Mouse (Mus musculus) kidney, postnatal 0 days (tissue): Measurements from ENCODE around the gene Ubash3b. TPM values are rescaled to one million over a fixed set of nuclear protein-coding genes. Genes with fewer than 3 reads are reported as not detected.

ENCODE experiments used
- ATAC-seq: fragments of 200-750 bp; cut with Nextera tagmentation; replicated peaks from 2 replicates; pipeline ENCODE4 v1.8.0; 2017; ENCODE audit warnings: low read depth, moderate number of reproducible peaks, moderate TSS enrichment, moderate library complexity; ENCODE audit not compliant: low FRiP score
- DNase-seq: peaks from one replicate; pipeline ENCODE4 v3.0.0-alpha.2; 2016; ENCODE audit warnings: low spot score
- H3K27ac ChIP-seq: fragments of 300-500 bp; sonication (generic); 2 replicates; pipeline ENCODE4 v1.5.1; 2014; ENCODE audit warnings: mild to moderate bottlenecking
- H3K27me3 ChIP-seq: fragments of 300-500 bp; sonication (generic); 2 replicates; pipeline ENCODE4 v1.6.1; 2014; ENCODE audit warnings: low read length, mixed read lengths; ENCODE audit not compliant: insufficient read depth
- H3K36me3 ChIP-seq: fragments of 300-500 bp; sonication (generic); 2 replicates; pipeline ENCODE4 v1.6.1; 2014; ENCODE audit warnings: low read length, mixed read lengths; ENCODE audit not compliant: insufficient read depth
- H3K4me1 ChIP-seq: fragments of 300-500 bp; sonication (generic); replicated peaks from 2 replicates; pipeline ENCODE4 v1.6.1; 2014; ENCODE audit warnings: antibody characterized with exemption, low read length, mixed read lengths; ENCODE audit not compliant: insufficient read depth
- H3K4me2 ChIP-seq: fragments of 300-500 bp; sonication (generic); 2 replicates; pipeline ENCODE4 v1.6.1; 2014; ENCODE audit warnings: mild to moderate bottlenecking, low read length, moderate library complexity, mixed read lengths
- H3K4me3 ChIP-seq: fragments of 300-500 bp; sonication (generic); replicated peaks from 2 replicates; pipeline ENCODE4 v1.5.1; 2014; ENCODE audit warnings: low read depth, low read length
- H3K9ac ChIP-seq: fragments of 300-500 bp; sonication (generic); 2 replicates; pipeline ENCODE4 v1.6.1; 2014; ENCODE audit warnings: low read depth, low read length
- H3K9me3 ChIP-seq: fragments of 300-500 bp; sonication (generic); replicated peaks from 2 replicates; pipeline ENCODE4 v1.6.1; 2016; ENCODE audit warnings: low read length, inconsistent platforms, mixed read lengths
- CTCF ChIP-seq: IDR thresholded peaks from 2 replicates; pipeline ENCODE4 v1.5.1; 2016; ENCODE audit warnings: antibody characterized with exemption, low read depth, mild to moderate bottlenecking, moderate library complexity
- WGBS: fragments of 180-500 bp; shearing (Covaris S2); extraction: QIAGEN DNeasy Blood & Tissue Kit; methylation state at CpG from one replicate; pipeline ENCODE4 v1.1.7; 2014; 5-methylcytosine and 5-hydroxymethylcytosine counted together
- polyA plus RNA-seq: library from polyadenylated mRNA; unstranded; fragments of >200 nt; fragmentation: Nextera tagmentation; extraction: Ambion mirVana; gene quantifications from 2 replicates; pipeline ENCODE4 v1.2.1, GENCODE M21; 2015

Ubash3b gene
- polyA plus RNA-seq = 7.5 TPM in 2 replicates

- no peaks in the 10 kb centered on the region for H3K27me3 ChIP-seq
- H3K36me3 ChIP-seq = no peaks in the 10 kb centered on the region
- 70% methylated on average over 6 of the region's 6 CpGs for WGBS
- H3K4me3 ChIP-seq = no peak within 1 kb of the TSS
- H3K4me1 ChIP-seq = peaks cover 2% of the 10 kb centered on the region; the same call in 1 of the 2 replicates
- no peak within 1 kb of the TSS for H3K9ac ChIP-seq
- no peaks in the 10 kb centered on the region; the same call in 1 of the 2 replicates for H3K9me3 ChIP-seq
- no peak for TF ChIP-seq CTCF
- no peak within 1 kb of the TSS for H3K4me2 ChIP-seq
- ATAC-seq = no peak
- no peak within 1 kb of the TSS for H3K27ac ChIP-seq
- DNase-seq = no peak
Measured at GRCm38 (mm10) chr9:41161413-41161812, at the start of gene Ubash3b. TSS of gene Ubash3b (minus strand) at chr9:41161697.

GRCm38 (mm10) chr9:41207130-41208104, 45.9 kb upstream of the Ubash3b start:
- 7% methylated on average over 28 of the region's 28 CpGs for WGBS
- H3K27me3 ChIP-seq = no peaks in the 10 kb centered on the region
- H3K4me1 ChIP-seq = peaks cover 11% of the 10 kb centered on the region; the same call in 1 of the 2 replicates
- no peaks in the 10 kb centered on the region for H3K9me3 ChIP-seq
- TF ChIP-seq CTCF = peak; percentile 83
- H3K36me3 ChIP-seq = no peaks in the 10 kb centered on the region
- H3K4me2 ChIP-seq = peak overlapping the region; percentile 49
- DNase-seq (peak; percentile 99), ATAC-seq (peak; percentile 89)
- H3K4me3 ChIP-seq = peak overlapping the region; percentile 24
- peak overlapping the region; percentile 86 for H3K27ac ChIP-seq
- H3K9ac ChIP-seq = peak overlapping the region; percentile 48; the same call in 1 of the 2 replicates

GRCm38 (mm10) chr9:41206717-41207116, 45.2 kb upstream of the Ubash3b start:
- ATAC-seq = no peak
- Histone ChIP-seq H3K27ac (0 out of 2 replicates have a peak overlapping the region, but pooled peaks have one; percentile 86), H3K4me1 (peaks cover 4% of the 10 kb centered on the region; the same call in 1 of the 2 replicates), H3K9me3 (no peaks in the 10 kb centered on the region), H3K36me3 (no peaks in the 10 kb centered on the region), H3K4me3 (no peak overlapping the region), H3K4me2 (no peak overlapping the region), H3K9ac (no peak overlapping the region), H3K27me3 (no peaks in the 10 kb centered on the region)
- WGBS = 73% methylated on average over 12 of the region's 12 CpGs
- DNase-seq = no peak
- TF ChIP-seq CTCF = no peak

- TF ChIP-seq CTCF = peak; percentile 35; the same call in 1 of the 2 replicates
- Histone ChIP-seq H3K27me3 (no peaks in the 10 kb centered on the region), H3K36me3 (no peaks in the 10 kb centered on the region), H3K4me3 (no peak overlapping the region), H3K27ac (no peak overlapping the region), H3K4me2 (no peak overlapping the region), H3K9ac (no peak overlapping the region), H3K9me3 (no peaks in the 10 kb centered on the region), H3K4me1 (peaks cover 5% of the 10 kb centered on the region)
- WGBS = 77% methylated on average over 3 of the region's 3 CpGs
- ATAC-seq (no peak), DNase-seq (no peak)
Measured at GRCm38 (mm10) chr9:41205267-41205666, 43.8 kb upstream of the Ubash3b start.

GRCm38 (mm10) chr9:41199456-41200252, 38.2 kb upstream of the Ubash3b start:
- peak; percentile 73 for ATAC-seq
- Histone ChIP-seq H3K9ac (no peak overlapping the region), H3K4me1 (peaks cover 8% of the 10 kb centered on the region; the same call in 1 of the 2 replicates), H3K4me2 (no peak overlapping the region), H3K36me3 (no peaks in the 10 kb centered on the region), H3K27ac (no peak overlapping the region), H3K27me3 (no peaks in the 10 kb centered on the region), H3K9me3 (no peaks in the 10 kb centered on the region), H3K4me3 (no peak overlapping the region)
- no peak for TF ChIP-seq CTCF
- peak; percentile 30 for DNase-seq
- 63% methylated on average over 22 of the region's 22 CpGs for WGBS
